Mouse (Mus musculus) bone marrow, adult 2 months (tissue): ENCODE data around the gene Nav2.

Source experiments
- CTCF ChIP-seq: fragments of 200-500 bp; IDR thresholded peaks from 2 replicates; pipeline ENCODE4 v1.5.1; 2011; ENCODE audit warnings: low read length, control low read depth; ENCODE audit not compliant: control insufficient read depth, insufficient read depth
- POLR2A ChIP-seq: fragments of 200-500 bp; IDR thresholded peaks from 2 replicates; pipeline ENCODE4 v1.6.1; 2011; ENCODE audit warnings: low read depth, mild to moderate bottlenecking, control low read depth, low read length, borderline replicate concordance; ENCODE audit not compliant: control insufficient read depth

GRCm38 (mm10) chr7:49373173-49373572, 464.7 kb downstream of the Nav2 start:
- TF ChIP-seq CTCF: no peak
- TF ChIP-seq POLR2A: no peak
